Mouse (Mus musculus) myocyte (in vitro differentiated cells): ENCODE results near the gene Mettl22. TPM values are rescaled to one million over a fixed set of nuclear protein-coding genes. Genes with fewer than 3 reads are reported as not detected.

Source experiments
- H3K27me3 ChIP-seq: one replicate; pipeline ENCODE4 v1.6.1; 2011; ENCODE audit not compliant: control insufficient read depth, insufficient read depth, insufficient read length
- H3K36me3 ChIP-seq: one replicate; pipeline ENCODE4 v1.6.1; 2011; ENCODE audit not compliant: control insufficient read depth, insufficient read depth
- H3K4me2 ChIP-seq: one replicate; pipeline ENCODE4 v1.6.1; 2011; ENCODE audit warnings: low read depth, control low read depth
- H3K4me3 ChIP-seq: one replicate; pipeline ENCODE4 v1.5.1; 2011; ENCODE audit warnings: mild to moderate bottlenecking, control low read depth, moderate library complexity
- H3K79me2 ChIP-seq: one replicate; pipeline ENCODE4 v1.6.1; 2011; ENCODE audit not compliant: control insufficient read depth, insufficient read depth
- H3ac ChIP-seq: one replicate; pipeline ENCODE4 v1.6.1; 2011; ENCODE audit not compliant: control insufficient read depth, insufficient read length
- CEBPB ChIP-seq: IDR thresholded peaks from 2 replicates; pipeline ENCODE4 v1.6.1; 2011; ENCODE audit warnings: mild to moderate bottlenecking, moderate library complexity; ENCODE audit not compliant: poor library complexity, insufficient read depth, severe bottlenecking
- E2F4 ChIP-seq: IDR thresholded peaks from one replicate; pipeline ENCODE4 v1.6.1; 2011; ENCODE audit warnings: mild to moderate bottlenecking, control low read depth, moderate library complexity; ENCODE audit not compliant: insufficient read depth
- MAX ChIP-seq: IDR thresholded peaks from one replicate; pipeline ENCODE4 v1.6.1; 2011; ENCODE audit warnings: low read depth, mild to moderate bottlenecking, control low read depth
- MYOD1 ChIP-seq, 3 experiments: IDR thresholded peaks; one replicate each; pipeline ENCODE4 v1.6.1; 2011; ENCODE audit warnings: control low read depth in 2 of 3, low read depth in 2 of 3, mild to moderate bottlenecking in 2 of 3, moderate library complexity in 1 of 3; ENCODE audit not compliant: insufficient read length in 2 of 3, control insufficient read depth in 1 of 3
- MYOG ChIP-seq, 3 experiments: IDR thresholded peaks; one replicate each; pipeline ENCODE4 v1.6.1; 2011; ENCODE audit warnings: control low read depth in 2 of 3, low read depth in 2 of 3, mild to moderate bottlenecking in 2 of 3; ENCODE audit not compliant: insufficient read length in 2 of 3, control insufficient read depth in 1 of 3, insufficient read depth in 1 of 3
- POLR2A ChIP-seq: IDR thresholded peaks from one replicate; pipeline ENCODE4 v1.6.1; 2011; ENCODE audit warnings: low read depth, mild to moderate bottlenecking, control low read depth, moderate library complexity; ENCODE audit not compliant: insufficient read length
- POLR2AphosphoS2 ChIP-seq: IDR thresholded peaks from one replicate; pipeline ENCODE4 v1.6.1; 2011; ENCODE audit warnings: low read depth, control low read depth; ENCODE audit not compliant: insufficient read length
- REST ChIP-seq: IDR thresholded peaks from one replicate; pipeline ENCODE4 v1.6.1; 2011; ENCODE audit warnings: mild to moderate bottlenecking, control low read depth, moderate library complexity; ENCODE audit not compliant: insufficient read depth, insufficient read length
- SRF ChIP-seq: IDR thresholded peaks from one replicate; pipeline ENCODE4 v1.6.1; 2011; ENCODE audit warnings: low read depth; ENCODE audit not compliant: control insufficient read depth, insufficient read length
- TCF12 ChIP-seq: IDR thresholded peaks from one replicate; pipeline ENCODE4 v1.6.1; 2011; ENCODE audit warnings: mild to moderate bottlenecking, control low read depth; ENCODE audit not compliant: poor library complexity, insufficient read depth, severe bottlenecking
- TCF3 ChIP-seq: IDR thresholded peaks from one replicate; pipeline ENCODE4 v1.6.1; 2011; ENCODE audit warnings: low read depth, control low read depth; ENCODE audit not compliant: insufficient read length
- USF1 ChIP-seq: IDR thresholded peaks from one replicate; pipeline ENCODE4 v1.6.1; 2011; ENCODE audit warnings: low read depth, mild to moderate bottlenecking, control low read depth, moderate library complexity
- polyA plus RNA-seq: library from polyadenylated mRNA; unstranded; fragments of >200 nt; fragmentation: generic; extraction: Trizol; gene quantifications from one replicate; pipeline ENCODE4 v1.2.1, GENCODE M21; 2012; ENCODE audit warnings: missing spikeins

Mettl22 gene
- polyA plus RNA-seq, 1 experiment, result 34.3 TPM

DNA sequence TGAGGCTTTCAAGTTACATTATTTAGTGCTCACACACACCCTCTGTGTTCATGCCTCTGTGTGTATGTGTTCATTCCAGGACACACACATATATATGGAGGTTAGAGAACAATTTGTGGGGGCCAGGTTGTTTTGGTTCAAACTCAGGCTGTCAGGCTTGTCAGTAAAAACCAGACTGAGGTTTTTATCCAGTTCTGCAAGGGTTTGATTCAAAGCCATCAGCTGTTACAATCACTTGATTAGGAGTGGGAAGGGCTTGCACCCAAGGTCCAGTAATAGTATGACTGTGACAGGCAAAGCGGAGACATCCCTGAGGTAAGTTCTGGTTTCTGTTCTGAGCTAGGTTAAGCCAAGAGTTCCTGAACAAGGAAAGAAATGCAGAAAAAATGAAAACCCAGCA lies 58.8 kb downstream of the Mettl22 start:
- H3ac ChIP-seq, result no peak overlapping the region
- H3K79me2 ChIP-seq, result no peaks in the 10 kb centered on the region
- no peak for TF ChIP-seq E2F4
- no peak for TF ChIP-seq MYOG (IDR thresholded peaks at IDR 0.05; ENCODE audit: control insufficient read depth in 1 of 3, insufficient read depth in 1 of 3, insufficient read length in 2 of 3, low read depth in 2 of 3)
- no peak for TF ChIP-seq MAX
- no peak for TF ChIP-seq USF1
- TF ChIP-seq SRF, result no peak
- no peak for TF ChIP-seq MYOD1 (IDR thresholded peaks at IDR 0.05; ENCODE audit: control insufficient read depth in 1 of 3, insufficient read length in 2 of 3, low read depth in 2 of 3)
- no peak for TF ChIP-seq TCF3
- no peak for TF ChIP-seq POLR2AphosphoS2
- TF ChIP-seq CEBPB, result no peak
- TF ChIP-seq POLR2A, result no peak
- TF ChIP-seq TCF12, result no peak
- TF ChIP-seq REST, result no peak
- no peaks in the 10 kb centered on the region for H3K36me3 ChIP-seq
- peaks cover 38% of the 10 kb centered on the region for H3K27me3 ChIP-seq
- no peak overlapping the region for H3K4me3 ChIP-seq
- no peak overlapping the region for H3K4me2 ChIP-seq

DNA sequence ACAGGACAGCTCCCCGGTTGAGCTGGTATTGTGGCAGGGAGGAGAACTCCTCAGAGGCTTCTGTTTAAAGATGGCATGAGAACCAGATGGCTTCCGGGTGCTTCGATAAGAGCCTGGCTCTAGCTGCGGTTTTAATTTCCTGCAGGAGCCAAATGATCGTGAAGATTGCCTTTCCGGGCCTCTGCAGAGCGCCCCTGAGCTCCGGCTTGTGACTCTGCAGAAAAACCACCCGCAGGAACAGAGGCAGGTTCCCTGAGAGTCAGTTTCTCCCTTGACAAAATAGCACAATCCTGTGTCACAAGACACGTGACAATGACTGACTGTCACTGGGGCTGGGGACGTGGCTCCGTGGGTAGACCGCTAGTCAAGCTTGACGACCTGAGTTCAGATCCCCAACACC lies 59.4 kb downstream of the Mettl22 start:
- no peak overlapping the region for H3K4me2 ChIP-seq
- TF ChIP-seq USF1 (no peak), SRF (no peak), MYOG (IDR thresholded peaks at IDR 0.05; ENCODE audit: control insufficient read depth in 1 of 3, insufficient read depth in 1 of 3, insufficient read length in 2 of 3, low read depth in 2 of 3) (no peak), REST (no peak), POLR2AphosphoS2 (no peak), E2F4 (no peak), TCF12 (no peak), POLR2A (no peak), MAX (no peak), TCF3 (no peak), MYOD1 (IDR thresholded peaks at IDR 0.05; ENCODE audit: control insufficient read depth in 1 of 3, insufficient read length in 2 of 3, low read depth in 2 of 3) (no peak), CEBPB (no peak)
- no peaks in the 10 kb centered on the region for H3K79me2 ChIP-seq
- H3K27me3 ChIP-seq, result peaks cover 32% of the 10 kb centered on the region
- H3K36me3 ChIP-seq, result no peaks in the 10 kb centered on the region
- H3ac ChIP-seq, result no peak overlapping the region
- H3K4me3 ChIP-seq, result no peak overlapping the region

DNA sequence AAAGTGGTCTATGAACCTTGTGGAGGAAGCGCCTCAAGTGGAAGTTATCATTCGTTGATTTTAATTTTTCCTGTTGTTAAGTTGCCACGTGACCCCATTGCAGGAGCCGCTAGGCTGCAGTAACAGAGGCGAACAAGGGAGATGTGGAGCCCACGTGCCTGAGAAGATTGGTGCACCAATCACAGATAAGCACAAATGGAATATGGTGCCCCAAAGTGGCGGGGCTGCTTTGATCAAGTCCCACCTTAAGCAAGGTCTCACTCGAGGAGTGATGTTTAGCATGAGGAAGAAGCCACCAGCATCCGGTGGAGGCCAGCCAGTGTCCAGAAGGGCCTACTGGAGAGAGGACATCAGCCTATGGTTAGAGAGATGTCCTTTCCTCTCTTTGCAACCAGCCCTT lies 61.9 kb downstream of the Mettl22 start:
- H3K27me3 ChIP-seq, result peaks cover 14% of the 10 kb centered on the region
- no peak overlapping the region for H3ac ChIP-seq
- H3K4me2 ChIP-seq, result no peak overlapping the region
- H3K79me2 ChIP-seq, result no peaks in the 10 kb centered on the region
- no peak overlapping the region for H3K4me3 ChIP-seq
- H3K36me3 ChIP-seq, result no peaks in the 10 kb centered on the region
- TF ChIP-seq POLR2A (no peak), POLR2AphosphoS2 (no peak), USF1 (no peak), SRF (no peak), TCF12 (no peak), MYOG (IDR thresholded peaks at IDR 0.05; ENCODE audit: control insufficient read depth in 1 of 3, insufficient read depth in 1 of 3, insufficient read length in 2 of 3, low read depth in 2 of 3) (no peak), CEBPB (no peak), TCF3 (no peak), REST (no peak), MAX (no peak), MYOD1 (IDR thresholded peaks at IDR 0.05; ENCODE audit: control insufficient read depth in 1 of 3, insufficient read length in 2 of 3, low read depth in 2 of 3) (no peak), E2F4 (no peak)

DNA sequence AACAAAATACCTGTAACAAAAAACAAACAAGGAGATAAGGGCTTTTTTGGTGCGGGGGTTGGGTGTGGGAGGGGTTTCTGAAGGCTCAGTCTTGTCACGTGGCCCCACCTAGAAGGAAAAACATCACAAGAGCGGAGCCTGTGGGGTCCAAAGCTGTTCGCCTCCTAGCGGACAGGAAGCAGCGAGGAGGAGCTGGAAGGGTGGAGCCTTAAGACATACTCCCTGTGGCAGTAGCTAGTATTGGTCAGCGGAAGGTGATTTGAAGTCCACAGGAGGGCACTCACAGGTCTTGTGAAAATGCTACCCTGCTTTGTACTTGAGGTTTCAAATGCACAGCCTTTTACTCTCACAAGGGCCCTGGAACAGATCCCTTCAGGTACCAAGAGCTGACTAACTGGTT lies 62.3 kb downstream of the Mettl22 start:
- Histone ChIP-seq H3K27me3 (peaks cover 14% of the 10 kb centered on the region), H3K4me2 (no peak overlapping the region), H3K79me2 (no peaks in the 10 kb centered on the region), H3K36me3 (no peaks in the 10 kb centered on the region), H3ac (no peak overlapping the region), H3K4me3 (no peak overlapping the region)
- TF ChIP-seq CEBPB (no peak), TCF12 (no peak), POLR2AphosphoS2 (no peak), MAX (no peak), SRF (no peak), USF1 (no peak), MYOG (IDR thresholded peaks at IDR 0.05; ENCODE audit: control insufficient read depth in 1 of 3, insufficient read depth in 1 of 3, insufficient read length in 2 of 3, low read depth in 2 of 3) (no peak), MYOD1 (IDR thresholded peaks at IDR 0.05; ENCODE audit: control insufficient read depth in 1 of 3, insufficient read length in 2 of 3, low read depth in 2 of 3) (no peak), POLR2A (no peak), E2F4 (no peak), REST (no peak), TCF3 (no peak)

DNA sequence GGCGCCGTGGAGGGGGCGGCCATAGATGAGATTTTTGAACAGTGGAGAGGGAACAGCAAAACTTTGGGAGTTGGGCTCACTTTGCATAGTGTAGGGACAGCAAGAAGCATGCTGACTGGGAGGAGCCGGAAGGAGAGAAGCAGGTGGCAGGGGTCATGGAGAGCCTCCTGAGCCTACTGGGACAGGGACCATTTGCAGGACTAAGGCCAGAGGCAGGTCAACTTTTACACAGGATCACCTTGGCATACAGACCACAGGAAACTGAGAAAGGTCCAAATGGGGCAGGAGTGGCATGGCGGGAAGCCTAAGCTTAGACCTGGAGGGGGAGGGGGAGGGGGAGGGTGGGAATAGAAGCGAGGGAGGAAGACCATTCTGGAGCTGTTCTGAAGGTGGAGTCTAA lies 62.9 kb downstream of the Mettl22 start:
- no peak for TF ChIP-seq CEBPB
- TF ChIP-seq MYOG (IDR thresholded peaks at IDR 0.05; ENCODE audit: control insufficient read depth in 1 of 3, insufficient read depth in 1 of 3, insufficient read length in 2 of 3, low read depth in 2 of 3), result no peak
- no peak for TF ChIP-seq REST
- no peak for TF ChIP-seq POLR2A
- no peak for TF ChIP-seq SRF
- TF ChIP-seq POLR2AphosphoS2, result no peak
- no peak for TF ChIP-seq TCF12
- TF ChIP-seq TCF3, result no peak
- no peak for TF ChIP-seq USF1
- no peak for TF ChIP-seq MYOD1 (IDR thresholded peaks at IDR 0.05; ENCODE audit: control insufficient read depth in 1 of 3, insufficient read length in 2 of 3, low read depth in 2 of 3)
- no peak for TF ChIP-seq MAX
- no peak for TF ChIP-seq E2F4
- Histone ChIP-seq H3K36me3 (no peaks in the 10 kb centered on the region), H3K4me2 (no peak overlapping the region), H3K79me2 (no peaks in the 10 kb centered on the region), H3K4me3 (no peak overlapping the region), H3ac (no peak overlapping the region), H3K27me3 (peaks cover 12% of the 10 kb centered on the region)
